Mouse (Mus musculus) kidney, adult 9 months (tissue): ENCODE measurements around the gene Myom1.

Experiments used
- DNase-seq: peaks from one replicate; pipeline ENCODE4 v3.0.0; 2022

Gene Myom1

GRCm38 (mm10) chr17:71062870-71063602 lies 60.6 kb downstream of the Myom1 start:
- no peak for DNase-seq

GRCm38 (mm10) chr17:71064463-71065014 lies 62.1 kb downstream of the Myom1 start:
- peak; percentile 45 for DNase-seq

GRCm38 (mm10) chr17:71065127-71065526 lies 62.7 kb downstream of the Myom1 start:
- DNase-seq = no peak

GRCm38 (mm10) chr17:71069176-71069575 lies 66.7 kb downstream of the Myom1 start:
- DNase-seq = no peak

- no peak for DNase-seq
Observed at GRCm38 (mm10) chr17:71071958-71072357, 69.5 kb downstream of the Myom1 start.

GRCm38 (mm10) chr17:71074386-71074785 lies 72.0 kb downstream of the Myom1 start:
- DNase-seq = no peak

GRCm38 (mm10) chr17:71081986-71082385 lies 79.6 kb downstream of the Myom1 start:
- no peak for DNase-seq

GRCm38 (mm10) chr17:71086969-71087368 lies 84.5 kb downstream of the Myom1 start:
- peak; percentile 46 for DNase-seq

GRCm38 (mm10) chr17:71087396-71088153 lies 85.1 kb downstream of the Myom1 start:
- DNase-seq = peak; percentile 68

- DNase-seq = no peak
Observed at GRCm38 (mm10) chr17:71088154-71088521, 85.7 kb downstream of the Myom1 start.

- DNase-seq = peak; percentile 28
Observed at GRCm38 (mm10) chr17:71088991-71089434, 86.6 kb downstream of the Myom1 start.

- DNase-seq = peak; percentile 91
Observed at GRCm38 (mm10) chr17:71089781-71090480, 87.5 kb downstream of the Myom1 start.

- peak; percentile 15 for DNase-seq
Observed at GRCm38 (mm10) chr17:71091024-71091423, 88.6 kb downstream of the Myom1 start.

GRCm38 (mm10) chr17:71092341-71092740 lies 89.9 kb downstream of the Myom1 start:
- peak; percentile 65 for DNase-seq

GRCm38 (mm10) chr17:71093793-71094192 lies 91.4 kb downstream of the Myom1 start:
- DNase-seq = peak; percentile 20

- DNase-seq = peak; percentile 91
Observed at GRCm38 (mm10) chr17:71094438-71094837, 92.0 kb downstream of the Myom1 start.

GRCm38 (mm10) chr17:71096557-71097208 lies 94.2 kb downstream of the Myom1 start:
- DNase-seq = no peak

GRCm38 (mm10) chr17:71097209-71097597 lies 94.8 kb downstream of the Myom1 start:
- DNase-seq = peak; percentile 93

GRCm38 (mm10) chr17:71098606-71099005 lies 96.2 kb downstream of the Myom1 start:
- peak; percentile 52 for DNase-seq

GRCm38 (mm10) chr17:71102571-71103551 lies 100.4 kb downstream of the Myom1 start:
- no peak for DNase-seq

- DNase-seq = no peak
Observed at GRCm38 (mm10) chr17:71105297-71105696, 102.9 kb downstream of the Myom1 start.
